ENCODE assay signal across 9 mouse cellular contexts in genomic region chr19:10239975-10240653, GRCm38 (mm10). TPM values are rescaled to one million over a fixed set of nuclear protein-coding genes. Genes with fewer than 3 reads are reported as not detected.
A peak's percentile ranks its signal among the peaks of the same experiment; 100 is the strongest.
DNase-seq lines count a peak whose midpoint lies in the region; ATAC-seq and TF ChIP-seq lines count a peak whose summit lies in the region.
"Had no signal": no experiment of that assay in that cellular context is flagged by ENCODE, and none has a peak within 500 bp of the region (broad histone marks: within the 10 kb centered on the region; RNA-seq: fewer than 3 reads in every experiment).

No protein-coding gene starts in this region.

- H3K36me3 ChIP-seq in kidney, embryonic 16.5 days (ENCODE audit: insufficient read depth, low read length), result no peaks in the 10 kb centered on the region

- peaks cover 18% of the 10 kb centered on the region for H3K4me1 ChIP-seq in kidney, embryonic 16.5 days (ENCODE audit: insufficient read depth, low read length)
- no peaks in the 10 kb centered on the region for H3K4me1 ChIP-seq in cortical plate, adult 2 months (ENCODE audit: control insufficient read depth, insufficient read depth, low read length)

- 4% methylated on average over 26 of the region's 26 CpGs for WGBS in kidney, embryonic 16.5 days

- peak overlapping the region; percentile 57 for H3K9ac ChIP-seq in kidney, embryonic 16.5 days (replicated peaks; ENCODE audit: low read length)

- no peak for TF ChIP-seq CTCF in cortical plate, adult 2 months (IDR thresholded peaks at IDR 0.05; ENCODE audit: extremely low read depth, insufficient read depth, low read length)

- peak overlapping the region; percentile 61 for H3K4me2 ChIP-seq in kidney, embryonic 16.5 days (replicated peaks; ENCODE audit: low read depth, low read length)

- peak overlapping the region; percentile 52 for H3K4me3 ChIP-seq in kidney, embryonic 16.5 days (ENCODE audit: low read length)
- H3K4me3 ChIP-seq in cortical plate, adult 2 months (ENCODE audit: insufficient read depth, low read length), result peak overlapping the region; percentile 22

- H3K27me3 ChIP-seq in kidney, embryonic 16.5 days (ENCODE audit: insufficient read depth, low read length), result no peaks in the 10 kb centered on the region

- no peak for DNase-seq in kidney, postnatal 10 days
- DNase-seq in induced T-regulatory cell, adult 2 months (ENCODE audit: low read depth), result peak; percentile 13
- no peak for DNase-seq in adrenal gland, postnatal 4 days (ENCODE audit: low spot score in 2 of 2)
- DNase-seq in cerebellum, postnatal 10 days, result no peak
- DNase-seq in embryo, embryonic 10 days (ENCODE audit: low spot score), result no peak

- peak; percentile 50; the same call in 1 of the 2 replicates for ATAC-seq in kidney, embryonic 16.5 days (ENCODE audit: low FRiP score, low TSS enrichment)
- 0 out of 2 replicates have a peak, but pooled peaks have one; percentile 5 for ATAC-seq in monocyte, adult 5-6 weeks (replicated peaks; ENCODE audit: insufficient number of reproducible peaks, low FRiP score, low TSS enrichment, poor library complexity, severe bottlenecking)

- H3K9me3 ChIP-seq in kidney, embryonic 16.5 days (ENCODE audit: low read length), result no peaks in the 10 kb centered on the region

- no peak overlapping the region for H3K27ac ChIP-seq in kidney, embryonic 16.5 days (ENCODE audit: low read length)
- peak overlapping the region; percentile 54; the same call in 1 of the 2 replicates for H3K27ac ChIP-seq in cortical plate, adult 2 months (ENCODE audit: insufficient read depth, low read length)

- TF ChIP-seq POLR2A in cortical plate, adult 2 months (IDR thresholded peaks at IDR 0.05; ENCODE audit: extremely low read depth, insufficient read depth, low read length), result no peak

RNA-seq across cellular contexts. Expression of gene Myrf, which starts 0.4 kb away (rescaled TPM):
- 3.9 and 4.2 TPM in 2 replicates for polyA plus RNA-seq in kidney, embryonic 16.5 days (2015; fragmentation: Nextera tagmentation; extraction: Ambion mirVana)
- polyA plus RNA-seq in cortical plate, adult 2 months (2012; rRNA removed), result 21.0 and 26.4 TPM in 2 replicates
- 0.10 to 2.3 TPM in 2 of 3 replicates, not detected in the other for total RNA-seq in monocyte, adult 5-6 weeks (2017)
- total RNA-seq in adrenal gland, postnatal 4 days (2021), result 1 to 10 TPM; 6.2 to 9.1 TPM
- total RNA-seq: neutrophil, adult 5-6 weeks had no signal

RNA-seq across cellular contexts. Expression of gene Fen1, which starts 36.1 kb away (rescaled TPM):
- polyA plus RNA-seq in kidney, embryonic 16.5 days (2015; fragmentation: Nextera tagmentation; extraction: Ambion mirVana), result 103 and 107 TPM in 2 replicates
- polyA plus RNA-seq in cortical plate, adult 2 months (2012; rRNA removed), result 12.1 and 12.5 TPM in 2 replicates
- 31.8 to 42.7 TPM (median 41.9 TPM) in 3 replicates for total RNA-seq in monocyte, adult 5-6 weeks (2017)
- 10 to 100 TPM; 32.9 to 35.8 TPM for total RNA-seq in adrenal gland, postnatal 4 days (2021)

RNA-seq across cellular contexts. Expression of gene Tmem258, which starts 36.3 kb away (rescaled TPM):
- 430 and 433 TPM in 2 replicates for polyA plus RNA-seq in kidney, embryonic 16.5 days (2015; fragmentation: Nextera tagmentation; extraction: Ambion mirVana)
- 51.0 and 60.1 TPM in 2 replicates for polyA plus RNA-seq in cortical plate, adult 2 months (2012; rRNA removed)
- total RNA-seq in monocyte, adult 5-6 weeks (2017), result 129 to 133 TPM (median 132 TPM) in 3 replicates
- total RNA-seq in adrenal gland, postnatal 4 days (2021), result 100 to 1,000 TPM; 161 to 182 TPM

RNA-seq across cellular contexts. Expression of gene Fads1, which starts 57.4 kb away (rescaled TPM):
- 95.4 and 100 TPM in 2 replicates for polyA plus RNA-seq in kidney, embryonic 16.5 days (2015; fragmentation: Nextera tagmentation; extraction: Ambion mirVana)
- polyA plus RNA-seq in cortical plate, adult 2 months (2012; rRNA removed), result 195 and 212 TPM in 2 replicates
- total RNA-seq in monocyte, adult 5-6 weeks (2017), result 2.2 to 5.1 TPM (median 2.3 TPM) in 3 replicates
- total RNA-seq in adrenal gland, postnatal 4 days (2021), result 100 to 1,000 TPM; 225 to 254 TPM
